Mouse (Mus musculus): Measurements from ENCODE around the gene Cnksr3.
A peak's percentile ranks its signal among the peaks of the same experiment; 100 is the strongest.

The Cnksr3 gene

DNA sequence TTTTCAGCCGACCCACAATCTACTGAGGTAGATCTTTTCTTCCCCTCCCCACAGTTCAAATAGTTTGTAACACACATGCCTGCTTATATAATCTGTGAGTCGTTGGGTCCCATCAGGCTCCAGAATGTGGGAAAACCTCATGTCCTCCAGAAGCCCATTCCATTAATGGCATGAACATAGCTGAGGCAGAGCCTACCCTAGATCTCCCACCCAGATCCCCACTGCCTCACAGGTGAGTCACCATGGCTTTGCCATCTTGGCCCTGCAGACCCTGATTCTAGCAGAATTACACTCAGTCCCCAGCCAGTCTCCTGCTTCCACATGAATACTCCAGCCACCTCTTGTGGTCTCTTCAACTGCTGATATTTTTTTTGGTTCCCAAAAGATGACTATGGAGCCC, 136.4 kb downstream of the Cnksr3 start:
- DNase-seq: peak in 1 of 2 experiments; percentile 34

DNA sequence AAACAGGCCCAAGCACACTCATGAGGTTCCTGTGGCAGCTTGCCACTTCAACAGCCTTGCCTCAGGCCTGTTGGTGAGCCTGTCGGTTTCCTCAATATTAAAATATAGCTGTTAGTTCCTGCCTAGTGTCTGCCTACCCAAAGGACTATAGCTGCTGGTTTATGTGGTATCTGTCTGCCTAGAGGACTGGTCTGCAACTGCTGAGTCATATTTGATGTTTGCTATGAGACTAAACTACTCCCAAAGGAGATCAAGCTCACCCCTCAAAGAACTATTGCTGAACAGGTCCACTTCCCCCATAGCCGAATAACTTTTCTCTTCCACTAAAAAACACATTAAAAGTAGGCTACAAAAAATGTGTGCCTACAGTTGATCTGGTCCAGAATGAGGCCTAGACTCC, 137.8 kb downstream of the Cnksr3 start:
- DNase-seq: no peak

DNA sequence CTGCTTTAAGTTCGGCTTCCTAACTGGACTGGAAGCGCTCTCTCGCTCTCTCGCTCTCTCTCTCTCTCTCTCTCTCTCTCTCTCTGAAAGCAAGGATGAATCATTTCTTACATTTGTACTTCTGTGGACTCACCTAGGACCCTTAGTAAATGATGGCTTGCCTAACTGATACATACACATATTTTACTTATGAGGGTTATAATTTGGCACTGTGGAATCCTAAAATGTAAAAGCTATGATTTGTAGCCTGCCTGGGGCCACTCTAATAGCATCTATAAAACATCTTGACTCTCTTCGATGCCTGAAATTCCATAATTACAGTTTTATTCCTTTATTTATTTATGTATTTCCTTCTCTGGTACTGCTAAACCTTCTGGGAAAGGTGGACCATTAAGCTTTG, 141.1 kb downstream of the Cnksr3 start:
- no peak for DNase-seq

DNA sequence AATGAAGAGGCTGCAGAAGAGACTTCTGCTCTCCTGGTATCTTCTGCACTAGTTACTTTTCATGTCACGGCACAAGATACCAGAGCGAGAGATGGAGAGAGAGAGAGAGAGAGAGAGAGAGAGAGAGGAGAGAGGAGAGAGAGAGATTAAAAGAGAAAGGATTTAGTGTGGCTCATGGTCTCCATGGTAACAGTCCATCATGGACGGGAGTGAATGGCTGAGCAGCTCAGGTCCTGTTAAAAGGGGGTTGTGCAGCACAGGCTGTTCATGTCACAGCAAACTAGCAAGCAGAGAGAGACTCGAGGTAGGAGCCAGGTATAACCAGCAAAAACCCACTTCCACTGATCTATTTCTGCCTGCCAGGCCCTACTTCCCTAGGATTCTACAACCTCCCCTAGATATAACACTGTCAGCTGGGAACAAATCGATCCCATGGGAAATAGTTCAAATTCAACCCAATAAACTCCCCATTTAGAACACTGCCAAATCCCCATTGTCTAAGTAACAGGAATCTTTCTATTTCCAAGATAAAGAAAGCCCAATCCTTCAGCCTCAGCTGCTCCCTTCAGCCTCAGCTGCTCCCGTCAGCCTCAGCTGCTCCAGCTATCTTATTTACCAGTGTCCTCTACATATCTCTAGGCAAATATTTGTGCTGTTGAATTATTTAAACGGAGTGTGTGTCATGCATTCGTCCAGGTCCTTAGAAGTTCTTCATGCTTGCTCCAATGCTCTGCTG, 141.8 kb downstream of the Cnksr3 start:
- no peak for DNase-seq

DNA sequence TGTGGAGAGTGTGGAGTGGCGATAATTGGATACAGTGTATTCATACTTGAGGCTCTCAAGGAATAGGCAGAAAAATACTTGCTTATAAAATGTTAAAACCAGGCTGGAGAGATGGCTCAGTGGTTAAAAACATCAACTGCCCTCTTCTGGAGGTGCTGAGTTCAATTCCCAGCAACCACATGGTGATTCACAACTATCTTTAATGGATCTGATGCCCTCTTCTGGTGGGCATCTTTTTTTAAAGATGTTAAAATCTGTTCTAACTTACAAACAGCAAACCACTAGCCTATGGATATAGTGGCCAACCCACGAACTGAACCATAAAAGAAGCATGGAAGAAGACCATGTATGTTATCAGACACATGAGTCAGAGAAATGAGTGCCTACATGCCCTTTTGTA, 142.9 kb downstream of the Cnksr3 start:
- no peak for DNase-seq

All from cerebellum, postnatal 10 days (tissue).